Mouse (Mus musculus): ENCODE results near the gene Olfr1124. TPM values are rescaled to one million over a fixed set of nuclear protein-coding genes. Genes with fewer than 3 reads are reported as not detected.

Gene Olfr1124
- not detected for polyA plus RNA-seq (2014; fragmentation: Illumina TruSeq; extraction: RNeasy Lipid Tissue Mini Kit (QIAGEN cat#74804))

GRCm38 (mm10) chr2:87429975-87430374 is at the start of gene Olfr1124:
Olfr1124 (plus strand) TSS chr2:87430275.

GRCm38 (mm10) chr2:87385549-87385948 is 44.5 kb upstream of the Olfr1124 start, which contains the start of gene Olfr1122:
Olfr1122 (plus strand) TSS chr2:87385849.

GRCm38 (mm10) chr2:87416335-87416734 is 13.7 kb upstream of the Olfr1124 start, which contains the start of gene Olfr1123:
Olfr1123 (plus strand) TSS chr2:87416635.

GRCm38 (mm10) chr2:87453662-87454061 is 23.6 kb downstream of the Olfr1124 start, which contains the start of gene Olfr1126:
Olfr1126 (plus strand) TSS chr2:87453962.

Other genes starting within 250 kb of the Olfr1124 start
- not detected for gene Olfr1112, start 242.5 kb upstream of the Olfr1124 start, polyA plus RNA-seq (2014; fragmentation: Illumina TruSeq; extraction: RNeasy Lipid Tissue Mini Kit (QIAGEN cat#74804))
- not detected for gene Olfr1113, start 221.3 kb upstream of the Olfr1124 start, polyA plus RNA-seq (2014; fragmentation: Illumina TruSeq; extraction: RNeasy Lipid Tissue Mini Kit (QIAGEN cat#74804))
- gene Olfr1115, start 182.3 kb upstream of the Olfr1124 start, polyA plus RNA-seq (2014; fragmentation: Illumina TruSeq; extraction: RNeasy Lipid Tissue Mini Kit (QIAGEN cat#74804)), result not detected
- not detected for gene Olfr1116, start 162.7 kb upstream of the Olfr1124 start, polyA plus RNA-seq (2014; fragmentation: Illumina TruSeq; extraction: RNeasy Lipid Tissue Mini Kit (QIAGEN cat#74804))
- not detected for gene Olfr1118, start 122.7 kb upstream of the Olfr1124 start, polyA plus RNA-seq (2014; fragmentation: Illumina TruSeq; extraction: RNeasy Lipid Tissue Mini Kit (QIAGEN cat#74804))
- gene Olfr1120, start 75.5 kb upstream of the Olfr1124 start, polyA plus RNA-seq (2014; fragmentation: Illumina TruSeq; extraction: RNeasy Lipid Tissue Mini Kit (QIAGEN cat#74804)), result not detected
- not detected for gene Olfr1121, start 60.4 kb upstream of the Olfr1124 start, polyA plus RNA-seq (2014; fragmentation: Illumina TruSeq; extraction: RNeasy Lipid Tissue Mini Kit (QIAGEN cat#74804))
- gene Olfr1122, start 44.4 kb upstream of the Olfr1124 start, polyA plus RNA-seq (2014; fragmentation: Illumina TruSeq; extraction: RNeasy Lipid Tissue Mini Kit (QIAGEN cat#74804)), result not detected
- not detected for gene Olfr1123, start 13.6 kb upstream of the Olfr1124 start, polyA plus RNA-seq (2014; fragmentation: Illumina TruSeq; extraction: RNeasy Lipid Tissue Mini Kit (QIAGEN cat#74804))
- not detected for gene Olfr1126, start 23.7 kb downstream of the Olfr1124 start, polyA plus RNA-seq (2014; fragmentation: Illumina TruSeq; extraction: RNeasy Lipid Tissue Mini Kit (QIAGEN cat#74804))
- gene Pramel7, start 66.8 kb downstream of the Olfr1124 start, polyA plus RNA-seq (2014; fragmentation: Illumina TruSeq; extraction: RNeasy Lipid Tissue Mini Kit (QIAGEN cat#74804)), result not detected
- gene Pramel6, start 76.3 kb downstream of the Olfr1124 start, polyA plus RNA-seq (2014; fragmentation: Illumina TruSeq; extraction: RNeasy Lipid Tissue Mini Kit (QIAGEN cat#74804)), result not detected
- not detected for gene Olfr153, start 101.5 kb downstream of the Olfr1124 start, polyA plus RNA-seq (2014; fragmentation: Illumina TruSeq; extraction: RNeasy Lipid Tissue Mini Kit (QIAGEN cat#74804))
- not detected for gene Olfr1128, start 115.3 kb downstream of the Olfr1124 start, polyA plus RNA-seq (2014; fragmentation: Illumina TruSeq; extraction: RNeasy Lipid Tissue Mini Kit (QIAGEN cat#74804))
- gene Olfr1129, start 143.6 kb downstream of the Olfr1124 start, polyA plus RNA-seq (2014; fragmentation: Illumina TruSeq; extraction: RNeasy Lipid Tissue Mini Kit (QIAGEN cat#74804)), result not detected
- gene Olfr1130, start 175.9 kb downstream of the Olfr1124 start, polyA plus RNA-seq (2014; fragmentation: Illumina TruSeq; extraction: RNeasy Lipid Tissue Mini Kit (QIAGEN cat#74804)), result not detected
- not detected for gene Olfr1131, start 196.8 kb downstream of the Olfr1124 start, polyA plus RNA-seq (2014; fragmentation: Illumina TruSeq; extraction: RNeasy Lipid Tissue Mini Kit (QIAGEN cat#74804))
- not detected for gene Olfr1132, start 207.3 kb downstream of the Olfr1124 start, polyA plus RNA-seq (2014; fragmentation: Illumina TruSeq; extraction: RNeasy Lipid Tissue Mini Kit (QIAGEN cat#74804))
- not detected for gene Olfr1133, start 217.1 kb downstream of the Olfr1124 start, polyA plus RNA-seq (2014; fragmentation: Illumina TruSeq; extraction: RNeasy Lipid Tissue Mini Kit (QIAGEN cat#74804))
- gene Olfr1134, start 228.2 kb downstream of the Olfr1124 start, polyA plus RNA-seq (2014; fragmentation: Illumina TruSeq; extraction: RNeasy Lipid Tissue Mini Kit (QIAGEN cat#74804)), result not detected
- not detected for gene Olfr1135, start 243.4 kb downstream of the Olfr1124 start, polyA plus RNA-seq (2014; fragmentation: Illumina TruSeq; extraction: RNeasy Lipid Tissue Mini Kit (QIAGEN cat#74804))

Measured in ovary, adult 10 weeks (tissue).